Mouse (Mus musculus) left cerebral cortex, adult 9 months (tissue): ENCODE measurements around the gene Xpc.
"Not testable (repeated sequence)": the region's sequence is repeated elsewhere in the genome, so short reads cannot be mapped to it uniquely, and the experiment has no call there.

Experiments used
- DNase-seq, 2 experiments: peaks; one replicate each; pipeline ENCODE4 v3.0.0; 2022; ENCODE audit warnings: low spot score in 2 of 2

The Xpc gene

DNA sequence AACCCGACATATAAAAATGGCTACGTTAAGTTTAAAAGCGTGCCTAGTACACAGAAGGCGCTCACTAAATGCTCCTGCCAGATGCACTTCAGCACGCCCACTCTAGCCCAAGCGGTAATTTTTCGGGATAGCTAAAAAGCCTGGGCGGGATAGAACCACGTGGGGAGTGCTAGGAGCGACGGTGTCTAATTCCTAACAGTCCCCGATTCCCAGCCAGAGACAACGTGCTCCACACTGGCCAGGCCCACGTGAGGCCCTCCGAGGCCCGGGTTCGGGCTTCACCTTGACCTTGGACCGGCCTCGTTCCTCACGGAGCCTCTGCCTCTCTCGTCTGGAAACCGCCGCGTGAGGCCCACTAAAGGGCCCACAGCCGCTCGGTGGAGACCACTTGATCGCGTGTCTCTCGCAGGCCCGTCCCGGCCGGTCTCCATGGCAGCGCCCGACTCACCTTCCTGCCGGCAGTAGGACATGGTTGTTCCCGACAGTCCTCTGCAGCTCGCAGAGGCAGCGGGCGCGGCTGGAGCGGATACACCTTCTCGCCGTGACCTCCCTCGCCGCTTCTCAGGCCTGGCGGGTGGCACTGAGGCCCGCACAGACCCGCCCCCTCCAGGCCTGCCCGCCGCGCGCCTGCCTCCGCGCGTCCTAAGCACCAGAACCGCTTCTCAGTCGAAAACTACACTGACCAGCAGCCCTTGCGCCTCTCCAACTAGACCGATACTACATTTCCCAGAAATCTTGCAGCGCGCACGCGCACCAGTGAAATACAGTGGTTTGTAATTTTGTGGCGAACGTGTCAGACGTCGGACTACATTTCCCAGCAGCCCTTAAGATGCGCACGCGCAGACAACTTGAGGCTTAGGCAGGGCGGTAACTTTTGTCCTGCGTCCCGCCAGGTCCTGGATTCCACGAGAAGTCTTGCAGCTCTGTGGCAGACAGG is 42.6 kb downstream of the Xpc start, which contains the start of the genes Chchd4 and Tmem43:
TSS of gene Chchd4 (minus strand) at position 679 of the 937 bp plus-strand sequence.
TSS of gene Tmem43 (plus strand) at position 836 of the 937 bp plus-strand sequence.
- peak; percentile 98 to 99 for DNase-seq

DNA sequence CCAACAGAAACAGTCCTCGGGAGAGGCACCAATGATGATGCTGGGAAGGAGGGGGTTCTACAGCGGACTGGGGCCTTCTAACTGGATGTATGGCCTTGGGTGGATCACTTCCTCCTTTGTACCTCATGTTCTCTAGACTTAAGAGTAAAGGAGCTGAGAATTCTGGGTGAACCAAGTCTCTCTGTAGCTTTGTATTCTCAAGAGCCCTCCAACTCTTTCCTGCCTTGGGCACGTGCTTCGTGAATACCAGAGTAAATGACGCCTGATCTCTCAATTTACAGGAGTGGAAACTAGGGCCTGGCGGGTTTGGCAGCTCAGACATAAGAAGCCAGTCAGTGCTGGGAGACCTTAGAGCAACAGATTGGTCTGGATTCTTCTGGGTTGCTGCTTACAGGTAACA is 43.4 kb downstream of the Xpc start:
- no peak for DNase-seq

DNA sequence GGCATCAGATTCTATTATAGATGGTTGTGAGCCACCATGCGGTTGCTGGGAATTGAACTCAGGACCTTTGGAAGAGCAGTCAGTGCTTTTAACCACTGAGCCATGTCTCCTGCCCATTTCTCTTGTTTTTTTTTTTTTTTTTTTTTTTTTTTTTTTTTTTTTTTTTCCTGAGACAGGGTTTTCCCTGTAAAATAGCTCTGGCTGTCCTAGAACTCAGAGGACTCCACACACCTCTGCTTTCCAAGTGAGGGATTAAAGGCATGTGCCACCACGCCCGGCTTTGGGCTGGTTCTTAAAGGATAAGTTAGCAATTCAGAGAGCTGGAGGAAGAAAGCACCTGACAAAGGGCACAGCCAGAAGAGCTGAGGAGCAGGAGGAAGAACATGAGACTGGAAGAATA is 44.3 kb downstream of the Xpc start:
- DNase-seq, result not testable (repeated sequence)

DNA sequence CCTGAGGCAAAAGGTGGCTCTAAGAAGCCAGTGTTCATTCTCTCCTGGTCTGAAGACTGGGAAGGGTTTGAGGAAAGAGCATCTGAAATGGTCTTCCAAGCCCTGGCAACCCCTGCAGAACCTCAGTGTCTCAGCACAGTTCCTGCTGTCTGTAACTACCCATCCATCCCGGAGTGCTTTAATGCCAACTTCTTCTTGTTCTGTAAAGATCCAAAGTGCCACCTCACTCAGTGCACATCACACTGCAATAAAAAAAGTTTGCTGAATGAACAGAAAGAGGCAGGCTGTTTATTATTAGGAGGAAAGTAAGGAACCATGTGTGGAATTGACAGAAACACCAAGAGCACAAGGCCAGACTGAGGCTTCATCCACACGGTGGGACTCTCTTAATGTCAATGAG is 45.0 kb downstream of the Xpc start:
- DNase-seq, result no peak

DNA sequence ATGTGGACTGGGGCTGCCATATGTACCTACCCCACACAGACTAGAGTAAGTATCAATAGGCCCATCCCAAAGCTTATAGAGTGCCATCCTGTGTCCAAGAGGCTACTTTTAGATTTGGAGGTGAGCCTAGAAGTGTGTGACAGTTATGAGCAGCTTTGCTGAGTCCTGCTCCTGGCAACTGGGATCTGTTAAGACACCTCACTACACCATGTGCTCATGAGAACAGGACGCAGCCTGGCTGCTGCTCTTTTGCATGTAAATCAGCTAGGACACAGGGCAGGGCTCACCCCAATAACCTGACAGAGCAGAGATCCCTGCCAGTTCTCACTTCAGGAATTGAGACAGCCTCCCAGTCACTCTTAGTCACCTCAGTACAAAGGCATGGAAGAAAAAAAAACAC is 48.6 kb downstream of the Xpc start:
- DNase-seq, result no peak

DNA sequence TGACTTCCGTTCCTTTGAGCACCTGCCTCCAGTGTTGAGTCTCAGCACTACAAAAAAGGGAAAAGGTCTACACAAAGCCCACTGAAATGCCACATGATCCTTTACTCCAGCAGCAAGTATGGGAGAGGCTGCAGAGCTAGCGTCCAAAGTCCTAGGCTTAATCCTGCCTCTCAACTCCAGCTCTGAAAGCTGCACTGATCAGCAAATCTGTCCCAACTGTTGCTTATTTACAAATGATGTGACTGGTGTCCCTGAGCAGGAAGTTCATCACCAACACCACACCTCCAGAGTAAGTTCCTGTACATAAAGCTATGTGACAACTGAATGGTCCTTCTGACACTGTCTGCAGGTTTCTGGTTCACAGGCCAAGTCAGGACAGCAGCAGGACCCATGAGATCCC is 49.9 kb downstream of the Xpc start:
- no peak for DNase-seq

DNA sequence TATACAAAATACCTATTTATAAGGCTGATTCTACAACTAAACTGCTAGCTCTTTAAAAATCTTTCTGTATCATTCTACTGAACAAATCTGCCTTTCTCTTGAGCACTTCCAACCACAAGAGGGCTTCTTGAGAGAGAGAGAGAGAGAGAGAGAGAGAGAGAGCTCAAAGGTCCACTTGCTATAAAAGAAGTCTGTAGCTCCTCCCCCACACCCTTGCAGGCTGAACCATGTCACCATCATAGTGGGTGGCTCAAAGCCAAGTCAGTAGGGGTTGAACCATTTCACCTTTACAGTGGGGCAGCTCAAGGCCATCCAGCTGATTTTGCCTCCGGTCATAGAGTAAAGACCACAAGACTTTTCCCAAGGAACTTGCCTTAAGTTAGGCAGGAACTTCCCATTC is 56.2 kb downstream of the Xpc start:
- DNase-seq, result no peak

DNA sequence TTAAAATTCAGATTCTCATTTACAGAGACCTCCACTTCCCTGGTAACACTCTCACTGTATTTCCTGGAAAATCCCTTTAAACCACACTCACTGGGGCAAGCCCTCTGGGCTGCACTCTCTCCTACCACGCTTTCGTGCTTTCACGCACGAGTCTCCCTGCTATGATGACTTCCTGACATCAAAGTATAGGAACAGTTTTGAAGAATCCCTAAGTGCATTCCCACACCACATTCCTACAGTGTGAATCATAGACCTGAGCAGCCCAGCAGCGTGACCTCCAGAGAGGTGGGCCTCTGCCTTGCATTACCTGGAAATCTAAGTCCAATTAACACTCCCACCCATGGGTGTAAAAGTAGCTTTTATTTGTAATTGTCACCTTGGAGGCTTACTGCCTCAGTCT is 61.1 kb downstream of the Xpc start:
- no peak for DNase-seq

DNA sequence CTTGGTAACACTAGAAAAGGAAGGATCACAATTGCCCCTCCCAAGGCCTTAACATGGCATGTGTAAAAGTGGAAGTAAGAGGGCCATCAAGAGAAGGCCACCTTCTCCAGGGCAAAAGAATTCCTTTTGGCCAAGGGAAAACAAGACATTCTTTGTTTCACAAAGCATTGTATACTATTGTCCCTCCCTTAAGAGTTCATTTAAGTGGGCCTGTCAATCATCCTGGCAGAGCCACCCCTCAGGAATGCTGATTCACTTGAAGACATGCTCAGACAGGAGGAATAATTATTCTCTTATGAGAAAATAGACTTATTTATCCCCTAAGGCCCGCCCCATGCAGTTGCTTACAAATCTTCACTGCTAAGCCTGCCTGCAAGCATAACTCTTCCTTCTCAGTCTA is 63.6 kb downstream of the Xpc start:
- no peak for DNase-seq

DNA sequence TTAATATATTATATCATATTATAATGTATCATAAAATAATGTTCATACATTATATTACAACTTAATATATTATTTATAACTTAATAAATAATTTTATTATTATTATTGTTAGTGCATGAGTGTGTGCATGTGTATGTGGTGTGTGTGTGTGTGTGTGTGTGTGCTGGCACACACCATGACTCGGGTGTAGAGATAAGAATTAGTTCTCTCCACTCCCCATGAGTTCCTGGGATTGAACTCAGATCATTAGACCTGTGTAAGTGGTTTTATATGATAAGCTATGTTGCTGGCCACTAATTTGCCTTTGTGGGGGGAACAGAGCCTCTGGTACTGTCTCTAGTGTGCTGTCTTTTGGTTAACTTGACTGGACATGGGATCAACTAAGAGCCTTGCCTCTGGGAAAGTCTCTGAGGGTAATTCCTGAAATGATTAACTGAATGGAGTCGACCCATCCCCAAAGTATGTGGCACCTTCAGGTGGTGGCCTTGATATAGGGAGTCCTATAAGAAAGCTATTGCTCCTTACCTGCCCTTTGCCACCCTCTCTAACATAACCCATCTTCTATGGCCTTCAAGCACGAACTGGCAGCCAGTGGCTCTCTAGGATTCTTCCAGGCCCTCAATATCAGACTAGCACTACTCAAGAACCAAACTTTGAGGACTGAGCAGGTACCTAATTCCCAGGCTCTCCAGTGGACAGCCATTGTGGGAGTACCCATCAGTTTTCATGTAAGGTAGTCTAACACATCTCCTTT is 66.0 kb downstream of the Xpc start:
- DNase-seq, result no peak

DNA sequence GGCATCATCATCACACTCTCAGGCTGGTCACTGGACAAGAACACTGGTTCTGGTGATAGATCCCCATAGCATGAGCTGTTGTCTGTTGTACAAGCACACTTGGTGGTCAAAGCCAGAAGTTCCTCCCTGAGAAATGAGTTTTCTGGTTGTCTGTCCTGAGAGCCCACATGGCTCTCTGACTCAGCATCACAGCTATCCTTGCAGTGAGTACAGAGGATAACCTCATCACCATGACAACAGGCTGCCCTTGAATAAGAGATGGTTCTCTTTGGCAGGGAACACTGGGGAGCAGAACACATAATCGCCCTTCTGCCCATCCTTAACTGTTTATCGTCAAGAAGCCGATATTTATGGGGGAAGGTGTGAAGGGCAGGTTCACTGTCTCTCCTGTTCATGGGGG is 70.4 kb downstream of the Xpc start:
- DNase-seq, result no peak

DNA sequence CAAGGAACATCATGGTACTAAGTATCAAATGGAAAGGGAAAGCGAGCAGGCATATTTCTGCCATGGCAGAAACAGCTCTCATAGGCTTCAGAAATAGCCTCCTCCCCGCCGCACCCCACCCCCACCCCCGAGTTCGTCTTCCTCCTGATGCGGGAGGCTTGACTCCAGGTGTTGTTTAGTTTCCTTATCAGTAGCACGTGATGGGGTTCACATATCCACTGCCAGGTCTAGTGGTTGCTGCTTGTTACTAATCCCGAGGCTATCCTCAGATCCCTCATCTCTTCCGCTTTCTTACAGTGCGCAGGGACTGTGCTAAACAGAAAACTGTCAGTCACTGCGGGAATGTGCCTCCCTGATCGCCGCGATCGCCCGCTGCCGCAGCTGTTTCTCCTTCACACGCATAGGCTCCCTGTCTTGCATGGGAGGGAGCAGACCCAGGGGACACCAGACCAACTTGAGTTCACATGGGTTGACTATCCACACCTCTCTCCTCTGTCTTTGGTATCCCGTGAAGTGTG is 74.5 kb downstream of the Xpc start:
- peak in 1 of 2 experiments; percentile 6 for DNase-seq

DNA sequence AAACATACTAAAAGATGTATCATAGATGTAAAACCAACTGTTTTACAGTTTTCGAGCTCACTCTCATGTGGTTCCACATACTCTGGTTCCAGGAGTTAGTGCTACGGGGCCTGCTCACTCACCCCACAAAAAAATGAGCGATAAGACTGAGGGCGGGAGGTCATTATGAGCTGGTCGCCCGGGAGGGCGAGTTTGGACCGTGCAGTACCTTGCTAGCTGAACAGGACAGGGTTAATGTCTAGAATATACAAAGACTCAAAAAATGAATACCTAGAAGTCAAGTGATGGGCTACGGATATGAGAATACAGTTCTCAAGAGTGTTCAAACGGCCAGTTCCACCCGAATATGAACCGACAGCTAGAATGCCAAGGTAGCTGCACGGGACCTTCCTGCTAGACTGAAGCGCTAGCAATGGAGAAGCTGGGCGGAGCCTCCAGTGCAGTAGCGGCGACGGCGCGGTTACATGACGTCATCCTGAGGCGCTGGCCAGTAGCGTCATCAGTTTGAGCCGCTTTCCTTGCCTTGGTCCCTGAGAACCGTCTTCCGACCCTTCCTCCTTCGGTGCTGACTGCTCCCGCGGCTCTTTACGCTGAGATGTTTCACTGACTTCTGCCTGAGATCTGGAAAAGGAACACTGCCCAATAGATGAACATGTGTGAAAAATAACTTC is 75.1 kb downstream of the Xpc start:
- peak; percentile 91 to 98 for DNase-seq
